ENCODE assay signal across 8 mouse cellular contexts in genomic region chr1:67218339-67218944, GRCm38 (mm10).
A peak's percentile ranks its signal among the peaks of the same experiment; 100 is the strongest.
DNase-seq lines count a peak whose midpoint lies in the region; ATAC-seq lines count a peak whose summit lies in the region.

No protein-coding gene starts in this region.

- no peak overlapping the region for H3K27ac ChIP-seq in midbrain, embryonic 13.5 days
- H3K27ac ChIP-seq in midbrain, embryonic 10.5 days (replicated peaks) = no peak overlapping the region

- no peak overlapping the region for H3K4me2 ChIP-seq in midbrain, embryonic 13.5 days (replicated peaks)

- ATAC-seq in midbrain, embryonic 13.5 days = peak; percentile 55; the same call in 1 of the 2 replicates

- WGBS in midbrain, embryonic 13.5 days = 22% methylated on average over 2 of the region's 2 CpGs
- 49% methylated on average over 2 of the region's 2 CpGs for WGBS in midbrain, embryonic 10.5 days

- H3K36me3 ChIP-seq in midbrain, embryonic 13.5 days = no peaks in the 10 kb centered on the region
- H3K36me3 ChIP-seq in midbrain, embryonic 10.5 days = no peaks in the 10 kb centered on the region

- no peak overlapping the region for H3K9ac ChIP-seq in midbrain, embryonic 13.5 days (replicated peaks)

- no peak overlapping the region for H3K4me3 ChIP-seq in midbrain, embryonic 13.5 days (replicated peaks)
- no peak overlapping the region for H3K4me3 ChIP-seq in midbrain, embryonic 10.5 days

- no peaks in the 10 kb centered on the region for H3K27me3 ChIP-seq in midbrain, embryonic 13.5 days
- H3K27me3 ChIP-seq in midbrain, embryonic 10.5 days (ENCODE audit: low read depth, poor library complexity, severe bottlenecking) = no peaks in the 10 kb centered on the region

- peaks cover 7% of the 10 kb centered on the region for H3K4me1 ChIP-seq in midbrain, embryonic 13.5 days (replicated peaks)
- H3K4me1 ChIP-seq in midbrain, embryonic 10.5 days = peaks cover 6% of the 10 kb centered on the region

- H3K9me3 ChIP-seq in midbrain, embryonic 13.5 days = no peaks in the 10 kb centered on the region
- no peaks in the 10 kb centered on the region for H3K9me3 ChIP-seq in midbrain, embryonic 10.5 days (replicated peaks)

- DNase-seq in cerebellum, adult 8-10 months = peak; percentile 1
- DNase-seq in cerebellum, postnatal 36 days = no peak
- DNase-seq in midbrain, embryonic 10.5 days (ENCODE audit: low spot score) = no peak
- DNase-seq in layer of hippocampus, adult 9-10 months (ENCODE audit: low spot score) = peak; percentile 30
- DNase-seq in right cerebral cortex, postnatal 14 days = peak; percentile 17
- DNase-seq in lung, postnatal 14 days = no peak
- DNase-seq in c-Kit-positive CD71-positive TER-119-positive erythroid progenitor cells, embryonic 14.5 days (ENCODE audit: low spot score) = no peak

Comparison
In these comparisons a context has a peak if more than half of its experiments do, and no peak if none do; other contexts are left out.
1. DNase-seq: peak in cerebellum, adult 8-10 months (single experiment), layer of hippocampus, adult 9-10 months (single experiment) and right cerebral cortex, postnatal 14 days (single experiment); none in cerebellum, postnatal 36 days (0 of 2), midbrain, embryonic 10.5 days (single experiment), lung, postnatal 14 days (single experiment) and c-Kit-positive CD71-positive TER-119-positive erythroid progenitor cells, embryonic 14.5 days (single experiment).